ENCODE assay signal across 7 mouse cellular contexts in the genomic region with DNA sequence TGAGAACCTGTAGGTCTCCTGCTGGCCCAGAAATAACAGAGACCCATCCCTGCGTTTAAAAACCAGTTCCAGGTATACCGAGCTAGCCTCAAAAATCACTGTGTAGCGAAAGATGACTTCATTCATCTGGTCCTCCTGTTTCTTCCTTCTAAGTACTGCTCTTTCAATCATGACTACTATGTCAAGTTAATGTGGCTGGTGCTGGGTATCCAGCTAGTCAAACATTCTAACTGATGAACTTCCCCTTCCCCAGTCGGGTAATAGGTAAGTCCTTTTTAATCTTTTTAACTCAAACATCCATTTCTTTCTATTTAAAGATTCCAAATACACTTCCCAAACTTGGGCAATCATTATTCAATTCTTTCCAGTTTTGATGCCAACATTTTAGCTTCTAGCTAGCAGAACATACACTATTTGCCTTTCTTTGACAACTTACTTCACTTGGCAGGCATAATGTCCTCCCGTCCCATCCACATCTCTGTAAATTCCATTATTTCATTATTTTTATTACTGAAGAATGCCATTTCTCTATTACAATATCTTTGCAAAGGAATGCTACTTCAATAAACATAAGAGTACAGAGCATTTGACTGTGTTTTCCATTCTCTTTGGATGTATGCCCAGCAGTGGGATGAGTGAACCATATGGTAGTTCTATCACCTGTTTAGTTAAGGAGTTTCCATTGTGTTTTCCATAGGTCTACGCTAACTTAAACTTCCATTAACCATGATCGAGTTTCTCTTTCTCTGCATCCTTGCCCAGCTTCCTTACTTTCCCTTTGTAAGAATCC. TPM values are rescaled to one million over a fixed set of nuclear protein-coding genes. Genes with fewer than 3 reads are reported as not detected.
DNase-seq lines count a peak whose midpoint lies in the region; ATAC-seq and TF ChIP-seq lines count a peak whose summit lies in the region.

No protein-coding gene starts in this region.

- H3K27ac ChIP-seq in liver, adult 2 months (replicated peaks; ENCODE audit: insufficient read depth, low read depth, low read length) = peak overlapping the region; percentile 67
- peak overlapping the region; percentile 91 for H3K27ac ChIP-seq in embryonic facial prominence, embryonic 15.5 days (replicated peaks)
- H3K27ac ChIP-seq in intestine, postnatal 0 days (ENCODE audit: low read depth, low read length) = no peak overlapping the region
- H3K27ac ChIP-seq in neural tube, embryonic 15.5 days (replicated peaks) = peak overlapping the region; percentile 97

- H3K27me3 ChIP-seq in liver, adult 2 months (ENCODE audit: control insufficient read depth, insufficient read depth, low read length) = no peaks in the 10 kb centered on the region
- H3K27me3 ChIP-seq in embryonic facial prominence, embryonic 15.5 days = no peaks in the 10 kb centered on the region
- H3K27me3 ChIP-seq in intestine, postnatal 0 days (replicated peaks; ENCODE audit: control insufficient read depth, insufficient read depth, low read length) = no peaks in the 10 kb centered on the region
- H3K27me3 ChIP-seq in neural tube, embryonic 15.5 days (replicated peaks) = no peaks in the 10 kb centered on the region

- H3K79me2 ChIP-seq in liver, adult 2 months (ENCODE audit: control insufficient read depth, insufficient read depth, low read length) = no peaks in the 10 kb centered on the region

- H3K36me3 ChIP-seq in liver, adult 2 months (ENCODE audit: control insufficient read depth, insufficient read depth, low read length) = no peaks in the 10 kb centered on the region
- H3K36me3 ChIP-seq in embryonic facial prominence, embryonic 15.5 days = no peaks in the 10 kb centered on the region
- no peaks in the 10 kb centered on the region for H3K36me3 ChIP-seq in intestine, postnatal 0 days (ENCODE audit: control insufficient read depth, insufficient read depth)
- H3K36me3 ChIP-seq in neural tube, embryonic 15.5 days = no peaks in the 10 kb centered on the region

- no peak overlapping the region for H3K4me3 ChIP-seq in liver, adult 2 months (ENCODE audit: insufficient read depth, low read depth, low read length)
- H3K4me3 ChIP-seq in embryonic facial prominence, embryonic 15.5 days (replicated peaks) = peak overlapping the region; percentile 51
- H3K4me3 ChIP-seq in intestine, postnatal 0 days (ENCODE audit: low read depth, low read length) = peak overlapping the region; percentile 79
- peak overlapping the region; percentile 60 for H3K4me3 ChIP-seq in neural tube, embryonic 15.5 days (replicated peaks)

- WGBS in liver, adult 2 months = 71% methylated on average over 7 of the region's 7 CpGs
- 78% methylated on average over 7 of the region's 7 CpGs for WGBS in embryonic facial prominence, embryonic 15.5 days
- 79% methylated on average over 7 of the region's 7 CpGs for WGBS in intestine, postnatal 0 days
- 87% methylated on average over 7 of the region's 7 CpGs for WGBS in neural tube, embryonic 15.5 days

- peak overlapping the region; percentile 61 for H3K4me2 ChIP-seq in embryonic facial prominence, embryonic 15.5 days (replicated peaks)
- H3K4me2 ChIP-seq in intestine, postnatal 0 days (replicated peaks; ENCODE audit: low read depth) = peak overlapping the region; percentile 73
- peak overlapping the region; percentile 65 for H3K4me2 ChIP-seq in neural tube, embryonic 15.5 days

- DNase-seq in liver, adult 2 months (ENCODE audit: extremely low read depth, low read depth, low spot score) = peak; percentile 15
- no peak for DNase-seq in liver
- no peak for DNase-seq in adrenal gland, postnatal 36 days
- DNase-seq in right cerebral cortex, postnatal 4 days = no peak

- ATAC-seq in embryonic facial prominence, embryonic 15.5 days (ENCODE audit: insufficient number of reproducible peaks, low FRiP score, low TSS enrichment, low read depth) = no peak
- ATAC-seq in intestine, postnatal 0 days = no peak
- ATAC-seq in neural tube, embryonic 15.5 days (ENCODE audit: low FRiP score) = peak; percentile 8; the same call in 1 of the 2 replicates

- H3K9me3 ChIP-seq in embryonic facial prominence, embryonic 15.5 days (replicated peaks) = no peaks in the 10 kb centered on the region
- H3K9me3 ChIP-seq in intestine, postnatal 0 days (ENCODE audit: control insufficient read depth) = no peaks in the 10 kb centered on the region
- no peaks in the 10 kb centered on the region for H3K9me3 ChIP-seq in neural tube, embryonic 15.5 days (replicated peaks)

- H3K9ac ChIP-seq in liver, adult 2 months (ENCODE audit: low read depth, low read length) = no peak overlapping the region
- no peak overlapping the region for H3K9ac ChIP-seq in embryonic facial prominence, embryonic 15.5 days
- peak overlapping the region; percentile 72; the same call in 1 of the 2 replicates for H3K9ac ChIP-seq in intestine, postnatal 0 days (ENCODE audit: low read depth, low read length)
- peak overlapping the region; percentile 61 for H3K9ac ChIP-seq in neural tube, embryonic 15.5 days (replicated peaks)

- TF ChIP-seq POLR2A in liver, adult 2 months (IDR thresholded peaks at IDR 0.05; ENCODE audit: extremely low read depth, insufficient read depth, low read length) = no peak

- no peak for TF ChIP-seq CTCF in liver, adult 2 months (IDR thresholded peaks at IDR 0.05; ENCODE audit: low read depth, low read length)
- no peak for TF ChIP-seq CTCF in intestine, postnatal 0 days (IDR thresholded peaks at IDR 0.05; ENCODE audit: low read depth)

- H3K4me1 ChIP-seq in liver, adult 2 months (ENCODE audit: control insufficient read depth, insufficient read depth, low read length) = no peaks in the 10 kb centered on the region; the same call in 1 of the 2 replicates
- no peaks in the 10 kb centered on the region for H3K4me1 ChIP-seq in embryonic facial prominence, embryonic 15.5 days
- H3K4me1 ChIP-seq in intestine, postnatal 0 days (replicated peaks; ENCODE audit: control insufficient read depth, insufficient read depth, low read length) = no peaks in the 10 kb centered on the region; the same call in 1 of the 2 replicates
- peaks cover 7% of the 10 kb centered on the region; the same call in 1 of the 2 replicates for H3K4me1 ChIP-seq in neural tube, embryonic 15.5 days

RNA-seq across cellular contexts. Expression of a gene that starts 0.7 kb away (rescaled TPM):
- 13.5 and 16.7 TPM in 2 replicates for total RNA-seq in liver, adult 2 months (2014; rRNA removed)
- 6.2 and 6.6 TPM in 2 replicates for polyA plus RNA-seq in liver, adult 2 months (2012; rRNA removed)
- 8.3 and 8.9 TPM in 2 replicates for polyA plus RNA-seq in embryonic facial prominence, embryonic 15.5 days (2015; fragmentation: Nextera tagmentation; extraction: Ambion mirVana)
- 21.6 and 21.9 TPM in 2 replicates for polyA plus RNA-seq in intestine, postnatal 0 days (2015; fragmentation: Nextera tagmentation; extraction: Ambion mirVana)
- polyA plus RNA-seq in neural tube, embryonic 15.5 days (2015; fragmentation: Nextera tagmentation; extraction: Ambion mirVana) = 4.7 and 8.4 TPM in 2 replicates
- total RNA-seq in adrenal gland, postnatal 36 days (2021) = 10 to 100 TPM in 1 of 2 experiments, 1 to 10 TPM in 1; 8.0 to 17.3 TPM

Comparison
In these comparisons a context has a peak if more than half of its experiments do, and no peak if none do; other contexts are left out.
1. H3K9ac ChIP-seq: peak in intestine, postnatal 0 days (single experiment) and neural tube, embryonic 15.5 days (single experiment); none in liver, adult 2 months (single experiment) and embryonic facial prominence, embryonic 15.5 days (single experiment).
2. Peak in every context shown above with its lines, with median percentiles within 50 percentile points of each other: H3K4me2 ChIP-seq.